Mouse (Mus musculus) liver, postnatal 0 days (tissue): ENCODE measurements around the gene Zfp358.

Experiments
- CTCF ChIP-seq: sonication (generic); IDR thresholded peaks from 2 replicates; pipeline ENCODE4 v1.5.1; 2016; ENCODE audit warnings: antibody characterized with exemption, low read depth
- EP300 ChIP-seq: IDR thresholded peaks from 2 replicates; pipeline ENCODE4 v1.6.1; 2016; ENCODE audit warnings: antibody characterized with exemption, low read depth, mild to moderate bottlenecking

- TF ChIP-seq CTCF: no peak
- TF ChIP-seq EP300: no peak
Measured at GRCm38 (mm10) chr8:3537666-3538065, 44.7 kb downstream of the Zfp358 start.
